Mouse (Mus musculus) small intestine, adult 2 months (tissue): Measurements from ENCODE around the gene Prkag3.

Experiments used
- CTCF ChIP-seq: fragments of 200-500 bp; IDR thresholded peaks from 2 replicates; pipeline ENCODE4 v1.5.1; 2012; ENCODE audit warnings: low read depth, mild to moderate bottlenecking, control low read depth, inconsistent platforms, low read length, moderate library complexity, mixed read lengths; ENCODE audit not compliant: insufficient replicate concordance, insufficient read length; ENCODE audit errors: extremely low read depth
- POLR2A ChIP-seq: fragments of 200-500 bp; IDR thresholded peaks from 2 replicates; pipeline ENCODE4 v1.6.1; 2012; ENCODE audit warnings: low read depth, mild to moderate bottlenecking, control low read depth, inconsistent platforms, low read length, moderate library complexity

- TF ChIP-seq CTCF (no peak), POLR2A (no peak)
These were observed 1.7 kb upstream of the Prkag3 start for GRCm38 (mm10) chr1:74750683-74751082.
